Mouse (Mus musculus): ENCODE results near the gene Iqgap3.

DNA sequence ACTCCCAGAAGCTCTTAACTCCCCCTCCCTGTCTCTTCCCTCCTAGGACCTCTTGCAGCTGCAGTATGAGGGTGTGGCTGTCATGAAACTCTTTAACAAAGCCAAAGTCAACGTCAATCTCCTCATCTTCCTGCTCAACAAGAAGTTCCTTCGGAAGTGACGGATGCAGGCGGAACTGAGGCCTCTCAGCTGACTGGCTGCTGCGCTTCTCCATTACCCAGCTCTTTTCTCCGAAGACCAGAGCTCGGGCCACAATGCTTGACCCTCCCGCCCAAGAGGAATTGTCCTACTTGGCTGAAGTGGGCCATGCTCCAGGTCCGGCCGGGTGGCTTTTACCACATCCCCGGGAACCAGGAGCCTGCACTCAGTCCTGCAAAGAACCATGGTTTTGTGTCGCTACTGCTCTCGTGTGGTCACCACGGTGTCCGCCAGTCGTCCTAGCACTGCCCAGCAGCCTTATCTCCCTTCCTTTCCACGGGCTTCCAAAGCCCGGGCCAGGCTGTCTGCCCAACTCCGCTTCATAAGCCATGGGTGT lies 38.4 kb downstream of the Iqgap3 start:
- TF ChIP-seq CTCF (conservative IDR thresholded peaks at IDR 0.05; ENCODE audit: low read length) = no peak
- no peak for TF ChIP-seq NANOG (IDR thresholded peaks at IDR 0.05; ENCODE audit: borderline replicate concordance, low read length)
- no peak for TF ChIP-seq POU5F1 (IDR thresholded peaks at IDR 0.05; ENCODE audit: borderline replicate concordance, low read length)
